Mouse (Mus musculus) kidney, postnatal 0 days (tissue): Measurements from ENCODE around the gene 4931428F04Rik. TPM values are rescaled to one million over a fixed set of nuclear protein-coding genes. Genes with fewer than 3 reads are reported as not detected.

Source experiments
- ATAC-seq: fragments of 200-750 bp; cut with Nextera tagmentation; replicated peaks from 2 replicates; pipeline ENCODE4 v1.8.0; 2017; ENCODE audit warnings: low read depth, moderate number of reproducible peaks, moderate TSS enrichment, moderate library complexity; ENCODE audit not compliant: low FRiP score
- DNase-seq: peaks from one replicate; pipeline ENCODE4 v3.0.0-alpha.2; 2016; ENCODE audit warnings: low spot score
- H3K27ac ChIP-seq: fragments of 300-500 bp; sonication (generic); 2 replicates; pipeline ENCODE4 v1.5.1; 2014; ENCODE audit warnings: mild to moderate bottlenecking
- H3K27me3 ChIP-seq: fragments of 300-500 bp; sonication (generic); 2 replicates; pipeline ENCODE4 v1.6.1; 2014; ENCODE audit warnings: low read length, mixed read lengths; ENCODE audit not compliant: insufficient read depth
- H3K36me3 ChIP-seq: fragments of 300-500 bp; sonication (generic); 2 replicates; pipeline ENCODE4 v1.6.1; 2014; ENCODE audit warnings: low read length, mixed read lengths; ENCODE audit not compliant: insufficient read depth
- H3K4me1 ChIP-seq: fragments of 300-500 bp; sonication (generic); replicated peaks from 2 replicates; pipeline ENCODE4 v1.6.1; 2014; ENCODE audit warnings: antibody characterized with exemption, low read length, mixed read lengths; ENCODE audit not compliant: insufficient read depth
- H3K4me2 ChIP-seq: fragments of 300-500 bp; sonication (generic); 2 replicates; pipeline ENCODE4 v1.6.1; 2014; ENCODE audit warnings: mild to moderate bottlenecking, low read length, moderate library complexity, mixed read lengths
- H3K4me3 ChIP-seq: fragments of 300-500 bp; sonication (generic); replicated peaks from 2 replicates; pipeline ENCODE4 v1.5.1; 2014; ENCODE audit warnings: low read depth, low read length
- H3K9ac ChIP-seq: fragments of 300-500 bp; sonication (generic); 2 replicates; pipeline ENCODE4 v1.6.1; 2014; ENCODE audit warnings: low read depth, low read length
- H3K9me3 ChIP-seq: fragments of 300-500 bp; sonication (generic); replicated peaks from 2 replicates; pipeline ENCODE4 v1.6.1; 2016; ENCODE audit warnings: low read length, inconsistent platforms, mixed read lengths
- CTCF ChIP-seq: IDR thresholded peaks from 2 replicates; pipeline ENCODE4 v1.5.1; 2016; ENCODE audit warnings: antibody characterized with exemption, low read depth, mild to moderate bottlenecking, moderate library complexity
- WGBS: fragments of 180-500 bp; shearing (Covaris S2); extraction: QIAGEN DNeasy Blood & Tissue Kit; methylation state at CpG from one replicate; pipeline ENCODE4 v1.1.7; 2014; 5-methylcytosine and 5-hydroxymethylcytosine counted together
- polyA plus RNA-seq: library from polyadenylated mRNA; unstranded; fragments of >200 nt; fragmentation: Nextera tagmentation; extraction: Ambion mirVana; gene quantifications from 2 replicates; pipeline ENCODE4 v1.2.1, GENCODE M21; 2015

Gene 4931428F04Rik
- polyA plus RNA-seq, 1 experiment from 2014 or later, result 5.5 TPM

GRCm38 (mm10) chr8:105304325-105305210, 14.9 kb upstream of the 4931428F04Rik start:
- Histone ChIP-seq H3K4me1 (peaks cover 12% of the 10 kb centered on the region; the same call in 1 of the 2 replicates), H3K9ac (no peak overlapping the region), H3K4me3 (no peak overlapping the region), H3K4me2 (no peak overlapping the region), H3K36me3 (peaks cover 42% of the 10 kb centered on the region), H3K27me3 (no peaks in the 10 kb centered on the region), H3K27ac (peak overlapping the region; percentile 38; the same call in 1 of the 2 replicates), H3K9me3 (no peaks in the 10 kb centered on the region)
- DNase-seq (no peak), ATAC-seq (no peak)
- no peak for TF ChIP-seq CTCF
- WGBS, result 59% methylated on average over 9 of the region's 9 CpGs

GRCm38 (mm10) chr8:105303874-105304273, 14.2 kb upstream of the 4931428F04Rik start:
- DNase-seq, result no peak
- Histone ChIP-seq H3K4me3 (no peak overlapping the region), H3K9me3 (no peaks in the 10 kb centered on the region), H3K27me3 (no peaks in the 10 kb centered on the region), H3K36me3 (peaks cover 40% of the 10 kb centered on the region), H3K4me1 (peaks cover 15% of the 10 kb centered on the region; the same call in 1 of the 2 replicates), H3K9ac (no peak overlapping the region), H3K27ac (no peak overlapping the region), H3K4me2 (no peak overlapping the region)
- ATAC-seq, result no peak
- no peak for TF ChIP-seq CTCF
- WGBS, result 67% methylated on average over 9 of the region's 9 CpGs

- ATAC-seq, result no peak
- Histone ChIP-seq H3K27me3 (no peaks in the 10 kb centered on the region), H3K9me3 (no peaks in the 10 kb centered on the region), H3K4me2 (no peak overlapping the region), H3K36me3 (peaks cover 39% of the 10 kb centered on the region), H3K4me1 (peaks cover 19% of the 10 kb centered on the region; the same call in 1 of the 2 replicates), H3K4me3 (no peak overlapping the region), H3K27ac (no peak overlapping the region), H3K9ac (no peak overlapping the region)
- DNase-seq, result no peak
- WGBS, result 80% methylated on average over 8 of the region's 8 CpGs
- no peak for TF ChIP-seq CTCF
These were observed 13.7 kb upstream of the 4931428F04Rik start for GRCm38 (mm10) chr8:105303396-105303795.

GRCm38 (mm10) chr8:105299962-105300361, 10.3 kb upstream of the 4931428F04Rik start:
- WGBS, result 95% methylated on average over 8 of the region's 8 CpGs
- H3K9me3 ChIP-seq, result no peaks in the 10 kb centered on the region
- no peak overlapping the region for H3K4me2 ChIP-seq
- no peaks in the 10 kb centered on the region for H3K27me3 ChIP-seq
- no peak for ATAC-seq
- no peak for TF ChIP-seq CTCF
- no peak overlapping the region for H3K27ac ChIP-seq
- no peak for DNase-seq
- H3K4me3 ChIP-seq, result no peak overlapping the region
- peaks cover 11% of the 10 kb centered on the region for H3K4me1 ChIP-seq
- H3K36me3 ChIP-seq, result peaks cover 39% of the 10 kb centered on the region
- H3K9ac ChIP-seq, result no peak overlapping the region

GRCm38 (mm10) chr8:105298351-105299252, 8.9 kb upstream of the 4931428F04Rik start:
- no peak for DNase-seq

More at GRCm38 (mm10) chr8:105298351-105299252, 8.9 kb upstream of the 4931428F04Rik start:
- H3K27me3 ChIP-seq, result no peaks in the 10 kb centered on the region
- peaks cover 33% of the 10 kb centered on the region for H3K36me3 ChIP-seq
- H3K9ac ChIP-seq, result peak overlapping the region; percentile 95
- no peak for TF ChIP-seq CTCF
- peak overlapping the region; percentile 79 for H3K27ac ChIP-seq
- 62% methylated on average over 18 of the region's 18 CpGs for WGBS
- ATAC-seq, result no peak
- peaks cover 11% of the 10 kb centered on the region for H3K4me1 ChIP-seq
- H3K4me3 ChIP-seq, result peak overlapping the region; percentile 95
- H3K9me3 ChIP-seq, result no peaks in the 10 kb centered on the region
- peak overlapping the region; percentile 88 for H3K4me2 ChIP-seq
